Mouse (Mus musculus): ENCODE measurements around the gene Mthfd1l.

- TF ChIP-seq POLR2A (IDR thresholded peaks at IDR 0.05; ENCODE audit: low read depth, low read length) (no peak), ZNF384 (IDR thresholded peaks at IDR 0.05; ENCODE audit: low read depth, low read length) (no peak), USF2 (conservative IDR thresholded peaks at IDR 0.05; ENCODE audit: low read depth, low read length) (no peak), POLR2AphosphoS2 (IDR thresholded peaks at IDR 0.05; ENCODE audit: low read depth, low read length) (no peak), MYC (IDR thresholded peaks at IDR 0.05; ENCODE audit: low read depth, low read length) (no peak), JUND (conservative IDR thresholded peaks at IDR 0.05; ENCODE audit: low read depth, low read length) (no peak), ZC3H11A (IDR thresholded peaks at IDR 0.05; ENCODE audit: low read depth, low read length) (no peak), EP300 (IDR thresholded peaks at IDR 0.05; ENCODE audit: low read length) (no peak), TCF12 (IDR thresholded peaks at IDR 0.05; ENCODE audit: low read depth, low read length) (no peak), IRF4 (IDR thresholded peaks at IDR 0.05; ENCODE audit: low read depth, low read length) (no peak)
These were observed 26.0 kb upstream of the Mthfd1l start for GRCm38 (mm10) chr10:3946871-3947270.
